Mouse (Mus musculus) Patski (cell line): ENCODE results near the gene Pdk3. TPM values are rescaled to one million over a fixed set of nuclear protein-coding genes. Genes with fewer than 3 reads are reported as not detected.

Experiments used
- ATAC-seq: fragments of 100-300 bp; one replicate; pipeline ENCODE4 v1.8.0; 2021
- CTCF ChIA-PET: fragments of 350-600 bp; sonication (Branson Sonifier 250); formaldehyde crosslinking; loops from one replicate; lab custom pipeline; 2022; ENCODE audit warnings: inconsistent platforms; lab: Charles Lee
- POLR2A ChIA-PET: fragments of 350-600 bp; sonication (Branson Sonifier 250); formaldehyde crosslinking; loops from one replicate; lab custom pipeline; 2022; ENCODE audit warnings: antibody characterized with exemption, inconsistent platforms; lab: Charles Lee
- DNase-seq: peaks from one replicate; pipeline ENCODE4 v3.0.0-alpha.2; 2011; ENCODE audit warnings: low read depth, low spot score
- H3K27me3 ChIP-seq: fragments of 371-371 bp; one replicate; pipeline ENCODE4 v1.5.1; 2021
- CTCF ChIP-seq: fragments of 100-300 bp; IDR thresholded peaks from one replicate; pipeline ENCODE4 v1.5.1; 2021
- in situ Hi-C: fragments of 300-500 bp; cut with MboI; formaldehyde crosslinking; loops from 3 replicates; pipeline ENCODE4 v1.11.1; 2018; ENCODE audit warnings: low pct_unique_long_range_greater_than_20kb, mixed read lengths
- polyA plus RNA-seq: library from polyadenylated mRNA; unstranded; gene quantifications from one replicate; pipeline ENCODE4 v1.2.3, GENCODE M21; 2021

The Pdk3 gene
- polyA plus RNA-seq, 1 experiment from 2014 or later: 38.7 TPM

DNA sequence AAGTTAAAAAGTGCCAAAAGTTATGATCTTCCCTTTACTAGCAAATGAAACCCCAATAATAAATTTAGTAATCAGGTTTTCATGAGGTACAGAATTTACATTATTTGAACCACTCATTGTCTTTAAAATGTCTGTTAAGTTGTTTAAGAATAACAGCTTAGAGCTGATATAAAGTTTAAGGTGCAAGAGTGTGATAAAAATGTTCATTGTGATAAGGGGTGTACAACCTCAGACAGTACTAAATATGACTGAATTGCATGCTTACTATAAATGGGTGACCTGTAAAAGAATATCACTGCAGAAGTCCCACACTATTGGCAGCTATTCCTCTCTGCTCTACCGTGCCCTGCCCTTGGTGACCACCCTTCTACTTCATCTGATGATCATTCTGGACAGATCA lies 42.4 kb downstream of the Pdk3 start:
- in situ Hi-C loops: no loop called here
- H3K27me3 ChIP-seq: peaks cover 62% of the 10 kb centered on the region
- POLR2A ChIA-PET: no interaction called here
- no peak for DNase-seq
- CTCF ChIA-PET: no interaction called here
- no peak for ATAC-seq
- TF ChIP-seq CTCF: no peak

DNA sequence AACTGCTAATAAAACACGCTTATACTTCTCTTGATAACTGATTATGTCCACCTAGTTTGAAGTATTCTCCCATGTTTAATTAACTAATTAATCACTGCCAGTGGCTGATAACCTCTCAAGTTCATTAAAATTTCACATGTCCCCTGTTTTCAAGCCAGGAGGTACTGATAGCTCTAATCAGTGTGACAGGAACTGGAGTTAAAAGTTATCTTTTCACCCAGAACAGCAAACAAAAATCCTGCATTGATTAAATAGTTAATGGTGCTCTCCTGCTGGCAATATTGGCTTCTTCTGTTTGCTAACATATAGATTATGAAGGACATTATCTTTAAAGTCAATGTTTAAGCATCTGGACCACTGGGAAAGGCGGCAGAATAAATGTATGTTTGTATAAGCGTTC lies 71.2 kb downstream of the Pdk3 start:
- TF ChIP-seq CTCF: no peak
- in situ Hi-C loops: no loop called here
- H3K27me3 ChIP-seq: peaks cover 66% of the 10 kb centered on the region
- ChIA-PET CTCF (no interaction called here), POLR2A (no interaction called here)
- DNase-seq (no peak), ATAC-seq (no peak)

DNA sequence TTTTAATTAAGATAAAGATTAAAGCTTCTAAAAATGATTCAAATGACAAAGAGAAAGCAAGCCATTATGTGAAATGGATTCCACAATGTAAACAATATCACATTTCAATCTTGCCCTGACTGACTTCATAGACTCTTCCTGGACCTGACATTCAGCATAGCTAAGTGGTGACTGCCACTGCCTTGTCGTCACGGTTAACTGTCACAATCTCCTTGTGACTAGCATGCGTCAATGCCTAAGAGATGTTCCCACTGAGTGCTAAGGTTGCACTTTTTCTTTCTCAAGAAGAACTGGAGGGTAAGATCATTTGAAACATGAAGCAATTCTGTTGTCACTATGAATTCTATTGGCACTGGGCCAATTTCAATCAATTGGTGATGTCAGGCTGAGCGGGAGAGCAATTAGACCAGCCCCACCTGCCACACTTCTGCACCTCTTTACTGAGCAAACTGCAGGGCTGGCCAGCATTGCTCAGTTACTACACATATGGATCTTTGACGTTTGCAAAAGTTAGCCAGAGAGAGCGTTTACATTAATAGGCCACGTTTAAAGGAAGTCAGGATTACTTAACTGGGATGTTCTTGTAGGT lies 75.0 kb downstream of the Pdk3 start:
- in situ Hi-C loops: no loop called here
- POLR2A ChIA-PET: no interaction called here
- CTCF ChIA-PET: no interaction called here
- ATAC-seq: no peak
- no peak for DNase-seq
- TF ChIP-seq CTCF: no peak
- H3K27me3 ChIP-seq: peaks cover 35% of the 10 kb centered on the region

DNA sequence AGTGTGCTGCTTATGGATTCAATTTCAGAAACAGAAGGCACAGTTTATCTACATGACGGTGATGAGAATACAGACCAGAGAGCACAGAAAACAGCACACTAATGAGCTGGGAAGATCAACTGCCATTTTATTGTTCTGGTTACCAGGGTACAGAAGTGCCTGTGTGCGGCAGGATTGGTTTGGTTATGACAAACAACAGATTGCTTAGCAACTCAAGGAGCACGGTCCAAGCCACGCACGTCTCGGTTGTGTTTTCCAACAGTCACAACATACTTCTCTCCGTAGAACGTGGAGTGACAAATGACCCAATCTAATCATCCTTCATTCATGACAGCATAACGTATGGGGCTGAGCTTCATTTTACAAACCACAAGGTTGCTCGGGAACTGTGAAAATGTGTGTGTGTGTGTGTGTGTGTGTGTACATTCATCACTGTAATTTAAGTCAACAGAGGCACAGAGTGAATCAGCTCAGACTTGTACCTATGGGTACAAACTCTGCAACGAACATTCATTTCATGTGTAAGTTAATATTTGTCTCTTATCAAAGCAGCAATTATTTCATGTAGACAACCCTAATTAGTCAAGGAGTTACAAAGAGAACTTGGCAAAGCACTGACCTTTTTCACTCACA lies 76.7 kb downstream of the Pdk3 start:
- POLR2A ChIA-PET: no interaction called here
- DNase-seq (no peak), ATAC-seq (no peak)
- in situ Hi-C loops: no loop called here
- no peak for TF ChIP-seq CTCF
- CTCF ChIA-PET: interaction anchor here (1.5 kb wide), 1 partner anchor 51 kb away, joined by 4 read pairs; no protein-coding TSS in a partner anchor
- peaks cover 19% of the 10 kb centered on the region for H3K27me3 ChIP-seq

DNA sequence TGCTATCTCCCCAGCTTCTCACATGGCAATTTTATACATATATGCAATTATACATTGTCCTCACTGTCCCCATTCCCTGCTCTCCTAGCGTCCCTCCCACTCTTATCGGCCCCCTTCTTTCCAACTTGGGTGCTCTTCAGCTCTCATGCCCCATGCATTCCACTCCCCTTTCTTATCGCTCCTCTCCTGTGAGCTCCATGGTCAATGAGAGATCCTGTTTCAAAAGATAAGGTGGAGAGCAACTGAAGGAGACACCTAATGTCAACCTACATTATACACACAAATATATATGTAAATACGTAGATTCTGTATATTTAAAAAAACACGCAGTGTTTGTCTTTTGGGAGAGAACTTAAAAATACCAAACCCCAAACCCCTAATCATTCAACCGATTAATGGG lies 81.4 kb downstream of the Pdk3 start:
- peaks cover 5% of the 10 kb centered on the region for H3K27me3 ChIP-seq
- POLR2A ChIA-PET: no interaction called here
- DNase-seq (no peak), ATAC-seq (no peak)
- in situ Hi-C loops: no loop called here
- CTCF ChIA-PET: interaction anchor here (1.0 kb wide), 1 partner anchor 10 kb away, joined by 3 read pairs; no protein-coding TSS in a partner anchor
- TF ChIP-seq CTCF: no peak

- in situ Hi-C loops: no loop called here
- CTCF ChIA-PET: interaction anchor here (1.4 kb wide), 1 partner anchor 10 kb away, joined by 3 read pairs; no protein-coding TSS in a partner anchor
- ATAC-seq: no peak
- POLR2A ChIA-PET: no interaction called here
- no peak for DNase-seq
- peaks cover 5% of the 10 kb centered on the region for H3K27me3 ChIP-seq
- TF ChIP-seq CTCF: no peak
Observed at GRCm38 (mm10) chrX:93749165-93749564, 82.8 kb downstream of the Pdk3 start.

DNA sequence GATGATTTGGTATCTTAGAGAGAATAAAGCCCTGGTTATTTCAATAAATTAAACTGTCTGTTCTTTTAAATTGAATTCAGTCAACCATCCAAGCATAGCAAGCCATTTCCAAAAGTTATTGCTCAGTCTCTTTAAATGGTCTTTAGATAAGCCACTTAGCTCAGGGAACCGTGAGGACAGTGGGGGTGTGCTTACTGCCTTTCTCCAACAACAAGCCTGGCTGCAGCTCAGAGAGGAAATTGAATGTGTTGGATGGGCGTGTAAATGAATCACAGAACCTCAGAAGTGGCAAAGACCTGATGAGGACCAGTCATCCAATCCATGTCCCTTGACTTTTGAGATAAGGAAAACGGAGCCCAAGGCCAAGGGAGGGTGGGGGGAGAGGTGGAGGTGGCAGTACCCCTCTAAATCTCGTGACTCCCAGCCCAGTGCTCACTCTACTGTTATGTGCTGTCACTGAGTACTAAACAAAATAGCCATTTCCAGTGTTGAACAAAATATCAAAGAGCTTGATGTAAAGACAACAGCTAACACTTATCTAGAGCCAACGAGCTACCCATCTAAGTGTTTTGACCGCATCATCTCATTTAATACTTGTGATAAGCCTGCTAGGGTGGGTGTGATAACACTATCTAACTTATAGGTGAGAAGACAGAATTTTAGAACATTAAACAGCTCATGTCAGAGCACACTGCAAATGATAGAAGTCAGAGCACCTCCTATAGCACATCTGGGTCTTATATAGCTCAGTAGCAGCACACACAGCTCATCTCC lies 98.8 kb downstream of the Pdk3 start:
- no peak for TF ChIP-seq CTCF
- POLR2A ChIA-PET: no interaction called here
- CTCF ChIA-PET: no interaction called here
- H3K27me3 ChIP-seq: peaks cover 21% of the 10 kb centered on the region
- in situ Hi-C loops: no loop called here
- DNase-seq (no peak), ATAC-seq (no peak)

DNA sequence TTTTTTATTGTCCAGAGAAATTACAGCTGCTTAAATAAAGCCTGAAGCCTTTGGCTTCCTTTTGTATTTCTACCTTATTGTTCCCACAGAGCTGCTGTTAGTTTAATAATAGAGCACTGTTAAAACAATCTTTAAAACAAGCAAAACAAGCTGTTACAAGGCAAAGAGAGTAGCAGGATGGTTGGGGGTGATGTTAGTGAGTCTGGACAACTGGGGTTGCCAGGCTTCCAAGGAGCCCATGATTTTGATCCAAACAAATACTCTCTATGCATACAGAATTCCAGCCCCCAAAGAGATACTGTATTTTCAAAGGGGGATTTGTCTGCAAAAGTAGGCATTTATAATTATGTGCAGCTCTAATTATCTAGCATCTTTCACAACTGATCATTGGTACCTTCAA lies 99.6 kb downstream of the Pdk3 start:
- ATAC-seq (no peak), DNase-seq (no peak)
- ChIA-PET POLR2A (interaction anchor here (0.6 kb wide), 1 partner anchor 30 kb away, joined by 3 read pairs; no protein-coding TSS in a partner anchor), CTCF (no interaction called here)
- H3K27me3 ChIP-seq: peaks cover 21% of the 10 kb centered on the region
- in situ Hi-C loops: no loop called here
- no peak for TF ChIP-seq CTCF

DNA sequence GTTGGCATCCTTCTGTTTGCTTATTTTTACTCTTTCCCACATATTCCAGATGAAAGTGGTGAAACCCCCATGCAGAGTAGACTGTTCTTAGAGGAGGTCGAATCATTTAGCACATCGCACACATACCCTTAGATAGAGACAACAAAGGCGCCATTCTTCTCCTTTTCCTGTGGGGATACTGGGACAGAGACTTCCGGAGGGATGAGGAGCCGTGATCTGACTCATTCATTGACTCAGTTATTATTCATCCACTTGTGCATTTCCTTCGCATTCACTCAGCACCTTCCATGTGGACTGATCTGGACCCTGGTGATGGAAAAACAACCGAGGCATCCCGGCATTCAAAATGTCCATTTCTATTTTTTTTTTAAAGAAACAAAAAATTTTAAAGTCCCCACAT lies 101.1 kb downstream of the Pdk3 start:
- TF ChIP-seq CTCF: no peak
- in situ Hi-C loops: no loop called here
- no peak for ATAC-seq
- peaks cover 12% of the 10 kb centered on the region for H3K27me3 ChIP-seq
- ChIA-PET CTCF (no interaction called here), POLR2A (no interaction called here)
- DNase-seq: no peak

GRCm38 (mm10) chrX:93729529-93729928 lies 102.5 kb downstream of the Pdk3 start:
- in situ Hi-C loops: no loop called here
- ATAC-seq: no peak
- ChIA-PET POLR2A (no interaction called here), CTCF (interaction anchor here (1.1 kb wide), 1 partner anchor 10 kb away, joined by 3 read pairs; no protein-coding TSS in a partner anchor)
- H3K27me3 ChIP-seq: peaks cover 8% of the 10 kb centered on the region
- no peak for TF ChIP-seq CTCF
- no peak for DNase-seq

Other genes starting within 250 kb of the Pdk3 start
- gene Pola1, start 200.0 kb downstream of the Pdk3 start, polyA plus RNA-seq: 12.5 TPM
- gene Pcyt1b, start 177.3 kb downstream of the Pdk3 start, polyA plus RNA-seq: 5.3 TPM
- gene AU015836, start 136.5 kb upstream of the Pdk3 start, polyA plus RNA-seq: not detected